Mouse (Mus musculus): ENCODE results near the gene Il34.

- TF ChIP-seq POLR2A (IDR thresholded peaks at IDR 0.05; ENCODE audit: insufficient read depth, low read depth, low read length) (no peak), EP300 (IDR thresholded peaks at IDR 0.05; ENCODE audit: insufficient read depth, low read depth, low read length) (no peak), CTCF (IDR thresholded peaks at IDR 0.05) (no peak)
Observed at GRCm38 (mm10) chr8:110694826-110695225, 110.9 kb downstream of the Il34 start.

Measured in heart, adult 2 months (tissue).